Mouse (Mus musculus): Measurements from ENCODE around the gene Srrm3. TPM values are rescaled to one million over a fixed set of nuclear protein-coding genes. Genes with fewer than 3 reads are reported as not detected.

Srrm3 gene
- total and polyA plus RNA-seq, 2 experiments, result not detected

- Histone ChIP-seq H3K4me1 (ENCODE audit: control insufficient read depth, insufficient read depth, low read length) (no peaks in the 10 kb centered on the region), H3K9ac (ENCODE audit: low read depth, low read length) (no peak overlapping the region), H3K27me3 (ENCODE audit: control insufficient read depth, insufficient read depth, low read length) (no peaks in the 10 kb centered on the region), H3K4me3 (ENCODE audit: insufficient read depth, low read depth, low read length) (no peak overlapping the region), H3K27ac (replicated peaks; ENCODE audit: insufficient read depth, low read depth, low read length) (no peak overlapping the region), H3K36me3 (ENCODE audit: control insufficient read depth, insufficient read depth, low read length) (peaks cover 15% of the 10 kb centered on the region; the same call in 1 of the 2 replicates), H3K79me2 (ENCODE audit: control insufficient read depth, insufficient read depth, low read length) (no peaks in the 10 kb centered on the region)
- no peak for DNase-seq (ENCODE audit: extremely low read depth, low read depth, low spot score)
- 25% methylated on average over 5 of the region's 5 CpGs for WGBS
- TF ChIP-seq POLR2A (IDR thresholded peaks at IDR 0.05; ENCODE audit: extremely low read depth, insufficient read depth, low read length) (no peak), CTCF (IDR thresholded peaks at IDR 0.05; ENCODE audit: low read depth, low read length) (no peak)
Observed at GRCm38 (mm10) chr5:135794859-135795181, 11.9 kb upstream of the Srrm3 start.

DNA sequence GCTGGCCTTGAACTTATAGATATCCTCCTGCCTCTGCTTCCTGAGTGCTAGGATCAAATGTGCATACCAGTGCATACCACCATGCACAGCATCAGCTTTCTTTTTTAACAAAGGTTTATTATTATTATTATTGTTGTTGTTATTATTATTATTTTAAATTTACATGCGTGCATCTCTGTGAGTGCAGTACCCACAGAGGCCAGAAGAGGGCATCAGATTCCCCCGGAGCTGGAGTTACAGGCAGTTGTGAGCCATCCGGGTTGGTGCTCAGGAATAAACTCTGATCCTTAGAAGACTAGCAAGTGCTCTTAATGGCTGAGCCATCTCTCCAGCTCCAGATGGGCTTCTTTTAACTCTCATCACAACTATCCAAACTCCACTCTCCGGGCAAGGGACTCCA lies 6.9 kb upstream of the Srrm3 start:
- Histone ChIP-seq H3K27me3 (ENCODE audit: control insufficient read depth, insufficient read depth, low read length) (no peaks in the 10 kb centered on the region), H3K27ac (replicated peaks; ENCODE audit: insufficient read depth, low read depth, low read length) (no peak overlapping the region), H3K36me3 (ENCODE audit: control insufficient read depth, insufficient read depth, low read length) (no peaks in the 10 kb centered on the region), H3K9ac (ENCODE audit: low read depth, low read length) (no peak overlapping the region), H3K4me1 (ENCODE audit: control insufficient read depth, insufficient read depth, low read length) (no peaks in the 10 kb centered on the region), H3K4me3 (ENCODE audit: insufficient read depth, low read depth, low read length) (no peak overlapping the region), H3K79me2 (ENCODE audit: control insufficient read depth, insufficient read depth, low read length) (no peaks in the 10 kb centered on the region)
- no peak for DNase-seq (ENCODE audit: extremely low read depth, low read depth, low spot score)
- WGBS, result 49% methylated on average over 4 of the region's 4 CpGs
- TF ChIP-seq CTCF (IDR thresholded peaks at IDR 0.05; ENCODE audit: low read depth, low read length) (peak; percentile 37; the same call in 1 of the 2 replicates), POLR2A (IDR thresholded peaks at IDR 0.05; ENCODE audit: extremely low read depth, insufficient read depth, low read length) (no peak)

- H3K27me3 ChIP-seq (ENCODE audit: control insufficient read depth, insufficient read depth, low read length), result no peaks in the 10 kb centered on the region
- H3K9ac ChIP-seq (ENCODE audit: low read depth, low read length), result no peak overlapping the region
- no peaks in the 10 kb centered on the region for H3K4me1 ChIP-seq (ENCODE audit: control insufficient read depth, insufficient read depth, low read length)
- WGBS, result 13% methylated on average over 6 of the region's 6 CpGs
- no peak overlapping the region for H3K27ac ChIP-seq (replicated peaks; ENCODE audit: insufficient read depth, low read depth, low read length)
- no peak for DNase-seq (ENCODE audit: extremely low read depth, low read depth, low spot score)
- H3K36me3 ChIP-seq (ENCODE audit: control insufficient read depth, insufficient read depth, low read length), result no peaks in the 10 kb centered on the region
- TF ChIP-seq CTCF (IDR thresholded peaks at IDR 0.05; ENCODE audit: low read depth, low read length), result no peak
- no peak for TF ChIP-seq POLR2A (IDR thresholded peaks at IDR 0.05; ENCODE audit: extremely low read depth, insufficient read depth, low read length)
- H3K79me2 ChIP-seq (ENCODE audit: control insufficient read depth, insufficient read depth, low read length), result no peaks in the 10 kb centered on the region
- no peak overlapping the region for H3K4me3 ChIP-seq (ENCODE audit: insufficient read depth, low read depth, low read length)
Observed at GRCm38 (mm10) chr5:135800927-135801326, 5.8 kb upstream of the Srrm3 start.

DNA sequence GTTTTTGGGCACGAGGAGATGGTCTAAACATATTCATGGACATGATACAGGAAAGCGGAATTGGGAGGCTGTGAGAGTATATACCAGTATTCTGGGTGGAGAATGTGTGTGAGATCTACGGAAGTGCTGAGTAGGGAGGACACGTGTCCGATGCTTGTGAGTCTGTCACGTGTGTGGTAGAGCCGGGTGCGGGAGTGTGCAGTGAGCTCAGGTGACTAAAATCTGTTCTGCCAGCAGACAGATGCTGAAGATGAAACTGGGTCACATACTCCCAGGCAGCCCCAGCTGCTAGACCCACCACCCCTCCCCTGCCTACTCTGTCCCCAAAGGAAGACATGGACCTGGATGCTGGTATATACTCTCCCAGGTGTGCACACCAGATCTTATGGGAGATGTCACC lies 4.0 kb upstream of the Srrm3 start:
- Histone ChIP-seq H3K36me3 (ENCODE audit: control insufficient read depth, insufficient read depth, low read length) (no peaks in the 10 kb centered on the region), H3K4me3 (ENCODE audit: insufficient read depth, low read depth, low read length) (no peak overlapping the region), H3K9ac (ENCODE audit: low read depth, low read length) (no peak overlapping the region), H3K79me2 (ENCODE audit: control insufficient read depth, insufficient read depth, low read length) (no peaks in the 10 kb centered on the region), H3K27ac (replicated peaks; ENCODE audit: insufficient read depth, low read depth, low read length) (no peak overlapping the region), H3K4me1 (ENCODE audit: control insufficient read depth, insufficient read depth, low read length) (no peaks in the 10 kb centered on the region), H3K27me3 (ENCODE audit: control insufficient read depth, insufficient read depth, low read length) (no peaks in the 10 kb centered on the region)
- DNase-seq (ENCODE audit: extremely low read depth, low read depth, low spot score), result no peak
- WGBS, result 89% methylated on average over 8 of the region's 8 CpGs
- TF ChIP-seq CTCF (IDR thresholded peaks at IDR 0.05; ENCODE audit: low read depth, low read length) (no peak), POLR2A (IDR thresholded peaks at IDR 0.05; ENCODE audit: extremely low read depth, insufficient read depth, low read length) (no peak)

GRCm38 (mm10) chr5:135803135-135803534 lies 3.6 kb upstream of the Srrm3 start:
- no peak overlapping the region for H3K9ac ChIP-seq (ENCODE audit: low read depth, low read length)
- H3K27me3 ChIP-seq (ENCODE audit: control insufficient read depth, insufficient read depth, low read length), result no peaks in the 10 kb centered on the region
- no peaks in the 10 kb centered on the region for H3K4me1 ChIP-seq (ENCODE audit: control insufficient read depth, insufficient read depth, low read length)
- no peak overlapping the region for H3K4me3 ChIP-seq (ENCODE audit: insufficient read depth, low read depth, low read length)
- TF ChIP-seq CTCF (IDR thresholded peaks at IDR 0.05; ENCODE audit: low read depth, low read length) (peak; percentile 22; the same call in 1 of the 2 replicates), POLR2A (IDR thresholded peaks at IDR 0.05; ENCODE audit: extremely low read depth, insufficient read depth, low read length) (no peak)
- H3K36me3 ChIP-seq (ENCODE audit: control insufficient read depth, insufficient read depth, low read length), result no peaks in the 10 kb centered on the region
- H3K79me2 ChIP-seq (ENCODE audit: control insufficient read depth, insufficient read depth, low read length), result no peaks in the 10 kb centered on the region
- DNase-seq (ENCODE audit: extremely low read depth, low read depth, low spot score), result no peak
- no peak overlapping the region for H3K27ac ChIP-seq (replicated peaks; ENCODE audit: insufficient read depth, low read depth, low read length)
- WGBS, result 52% methylated on average over 4 of the region's 4 CpGs

DNA sequence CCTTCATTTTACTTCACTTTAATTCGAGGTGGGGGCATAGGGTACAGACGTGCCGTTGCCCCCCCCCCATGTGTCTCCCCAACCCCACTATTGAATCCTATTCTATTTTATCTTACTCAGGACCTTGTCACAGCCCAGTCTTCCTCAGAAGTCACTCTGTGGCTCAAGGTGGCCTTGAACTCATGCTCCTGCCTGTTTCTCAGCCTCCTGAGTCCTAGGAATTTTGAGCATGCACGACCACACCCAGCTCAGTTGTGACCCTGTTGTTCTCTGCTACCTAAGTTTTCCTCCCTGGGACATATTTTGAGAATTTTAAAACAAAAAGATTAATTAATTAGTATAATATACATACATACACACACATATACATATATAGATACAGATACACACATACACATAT lies 3.0 kb upstream of the Srrm3 start:
- H3K79me2 ChIP-seq (ENCODE audit: control insufficient read depth, insufficient read depth, low read length), result no peaks in the 10 kb centered on the region
- no peaks in the 10 kb centered on the region for H3K4me1 ChIP-seq (ENCODE audit: control insufficient read depth, insufficient read depth, low read length)
- no peak overlapping the region for H3K9ac ChIP-seq (ENCODE audit: low read depth, low read length)
- DNase-seq (ENCODE audit: extremely low read depth, low read depth, low spot score), result no peak
- TF ChIP-seq CTCF (IDR thresholded peaks at IDR 0.05; ENCODE audit: low read depth, low read length) (no peak), POLR2A (IDR thresholded peaks at IDR 0.05; ENCODE audit: extremely low read depth, insufficient read depth, low read length) (no peak)
- H3K27ac ChIP-seq (replicated peaks; ENCODE audit: insufficient read depth, low read depth, low read length), result no peak overlapping the region
- H3K4me3 ChIP-seq (ENCODE audit: insufficient read depth, low read depth, low read length), result no peak overlapping the region
- WGBS, result 82% methylated on average over 4 of the region's 4 CpGs
- H3K36me3 ChIP-seq (ENCODE audit: control insufficient read depth, insufficient read depth, low read length), result no peaks in the 10 kb centered on the region
- H3K27me3 ChIP-seq (ENCODE audit: control insufficient read depth, insufficient read depth, low read length), result no peaks in the 10 kb centered on the region
